Mouse (Mus musculus) lung, embryonic 16.5 days (tissue): ENCODE measurements at regions not wholly inside any gene's neighbourhood (a gene's known extent, or its start where the extent isn't known, plus 50 kb on each side); places are given as distances from the start of the nearest gene placed in this dataset.
A peak's percentile ranks its signal among the peaks of the same experiment; 100 is the strongest.

ENCODE experiments used
- ATAC-seq: fragments of 200-750 bp; cut with Nextera tagmentation; 2 replicates; pipeline ENCODE4 v1.8.0; 2017; ENCODE audit warnings: low read depth, mild to moderate bottlenecking, moderate library complexity
- H3K27ac ChIP-seq: fragments of 300-500 bp; sonication (generic); 2 replicates; pipeline ENCODE4 v1.5.1; 2014; ENCODE audit warnings: mild to moderate bottlenecking, control low read depth, low read length
- H3K27me3 ChIP-seq: fragments of 300-500 bp; sonication (generic); 2 replicates; pipeline ENCODE4 v1.6.1; 2014; ENCODE audit warnings: low read depth, low read length, mixed read lengths; ENCODE audit not compliant: control insufficient read depth, insufficient read depth
- H3K36me3 ChIP-seq: fragments of 300-500 bp; sonication (generic); 2 replicates; pipeline ENCODE4 v1.6.1; 2014; ENCODE audit warnings: low read length; ENCODE audit not compliant: control insufficient read depth, insufficient read depth
- H3K4me1 ChIP-seq: fragments of 300-500 bp; sonication (generic); replicated peaks from 2 replicates; pipeline ENCODE4 v1.6.1; 2014; ENCODE audit warnings: low read length, mixed read lengths; ENCODE audit not compliant: control insufficient read depth, insufficient read depth
- H3K4me2 ChIP-seq: fragments of 300-500 bp; sonication (generic); 2 replicates; pipeline ENCODE4 v1.6.1; 2014; ENCODE audit warnings: low read depth, low read length, control low read depth
- H3K4me3 ChIP-seq: fragments of 300-500 bp; sonication (generic); 2 replicates; pipeline ENCODE4 v1.5.1; 2014; ENCODE audit warnings: mild to moderate bottlenecking, low read length, control low read depth
- H3K9ac ChIP-seq: fragments of 300-500 bp; sonication (generic); 2 replicates; pipeline ENCODE4 v1.6.1; 2014; ENCODE audit warnings: low read length, control low read depth
- H3K9me3 ChIP-seq: fragments of 300-500 bp; sonication (generic); 2 replicates; pipeline ENCODE4 v1.6.1; 2016; ENCODE audit warnings: low read length; ENCODE audit not compliant: control insufficient read depth
- WGBS: fragments of 180-500 bp; shearing (Covaris S2); extraction: QIAGEN DNeasy Blood & Tissue Kit; methylation state at CpG from one replicate; pipeline ENCODE4 v1.1.7; 2014; 5-methylcytosine and 5-hydroxymethylcytosine counted together

- WGBS: 77% methylated on average over 14 of the region's 14 CpGs
- no peaks in the 10 kb centered on the region for H3K36me3 ChIP-seq
- H3K4me1 ChIP-seq: no peaks in the 10 kb centered on the region; the same call in 1 of the 2 replicates
- no peak overlapping the region for H3K27ac ChIP-seq
- no peak overlapping the region for H3K9ac ChIP-seq
- no peaks in the 10 kb centered on the region for H3K9me3 ChIP-seq
- H3K4me2 ChIP-seq: no peak overlapping the region
- no peak overlapping the region for H3K4me3 ChIP-seq
- H3K27me3 ChIP-seq: no peaks in the 10 kb centered on the region
- no peak for ATAC-seq
Observed at GRCm38 (mm10) chr9:101595101-101595650, 266.5 kb upstream of the 9630041A04Rik start.

GRCm38 (mm10) chr9:101592621-101593020 lies 269.0 kb upstream of the 9630041A04Rik start:
- 69% methylated on average over 8 of the region's 8 CpGs for WGBS
- H3K4me1 ChIP-seq: no peaks in the 10 kb centered on the region; the same call in 1 of the 2 replicates
- no peak overlapping the region for H3K9ac ChIP-seq

GRCm38 (mm10) chr9:101591681-101592080 lies 270.0 kb upstream of the 9630041A04Rik start:
- Histone ChIP-seq H3K27ac (no peak overlapping the region), H3K27me3 (no peaks in the 10 kb centered on the region), H3K9ac (no peak overlapping the region), H3K36me3 (no peaks in the 10 kb centered on the region), H3K4me1 (no peaks in the 10 kb centered on the region; the same call in 1 of the 2 replicates), H3K4me3 (no peak overlapping the region), H3K4me2 (no peak overlapping the region), H3K9me3 (no peaks in the 10 kb centered on the region)
- 62% methylated on average over 8 of the region's 8 CpGs for WGBS
- no peak for ATAC-seq

More at GRCm38 (mm10) chr9:101592621-101593020, 269.0 kb upstream of the 9630041A04Rik start:
- Histone ChIP-seq H3K27ac (no peak overlapping the region), H3K9me3 (no peaks in the 10 kb centered on the region), H3K4me2 (no peak overlapping the region), H3K4me3 (no peak overlapping the region), H3K27me3 (no peaks in the 10 kb centered on the region), H3K36me3 (no peaks in the 10 kb centered on the region)
- ATAC-seq: no peak

GRCm38 (mm10) chr9:101590310-101590709 lies 271.3 kb upstream of the 9630041A04Rik start:
- Histone ChIP-seq H3K27me3 (no peaks in the 10 kb centered on the region), H3K9me3 (no peaks in the 10 kb centered on the region), H3K27ac (peak overlapping the region; percentile 4), H3K9ac (no peak overlapping the region), H3K4me2 (no peak overlapping the region), H3K36me3 (no peaks in the 10 kb centered on the region), H3K4me1 (no peaks in the 10 kb centered on the region), H3K4me3 (no peak overlapping the region)
- 33% methylated on average over 3 of the region's 3 CpGs for WGBS
- peak; percentile 94 for ATAC-seq

- H3K4me2 ChIP-seq: no peak overlapping the region
- H3K27ac ChIP-seq: no peak overlapping the region
- no peaks in the 10 kb centered on the region for H3K4me1 ChIP-seq
- WGBS: 84% methylated on average over 4 of the region's 4 CpGs
- no peak overlapping the region for H3K4me3 ChIP-seq
- H3K9ac ChIP-seq: no peak overlapping the region
- H3K36me3 ChIP-seq: no peaks in the 10 kb centered on the region
- no peaks in the 10 kb centered on the region for H3K9me3 ChIP-seq
- H3K27me3 ChIP-seq: no peaks in the 10 kb centered on the region
- ATAC-seq: no peak
Observed at GRCm38 (mm10) chr9:101581064-101581463, 280.6 kb upstream of the 9630041A04Rik start.

GRCm38 (mm10) chr9:101570714-101571113 lies 290.9 kb upstream of the 9630041A04Rik start:
- Histone ChIP-seq H3K27me3 (no peaks in the 10 kb centered on the region), H3K36me3 (no peaks in the 10 kb centered on the region), H3K9ac (no peak overlapping the region), H3K4me3 (no peak overlapping the region), H3K4me1 (no peaks in the 10 kb centered on the region), H3K27ac (no peak overlapping the region), H3K4me2 (no peak overlapping the region), H3K9me3 (no peaks in the 10 kb centered on the region)
- WGBS: 21% methylated on average over 4 of the region's 4 CpGs
- no peak for ATAC-seq

- WGBS: 70% methylated on average over 9 of the region's 9 CpGs
- no peak overlapping the region for H3K9ac ChIP-seq
- H3K27ac ChIP-seq: no peak overlapping the region
- H3K9me3 ChIP-seq: no peaks in the 10 kb centered on the region
- no peaks in the 10 kb centered on the region for H3K36me3 ChIP-seq
- ATAC-seq: no peak
- H3K27me3 ChIP-seq: no peaks in the 10 kb centered on the region
- no peaks in the 10 kb centered on the region for H3K4me1 ChIP-seq
- H3K4me3 ChIP-seq: no peak overlapping the region
- no peak overlapping the region for H3K4me2 ChIP-seq
Observed at GRCm38 (mm10) chr9:101563196-101563595, 298.4 kb upstream of the 9630041A04Rik start.

- Histone ChIP-seq H3K9ac (no peak overlapping the region), H3K36me3 (no peaks in the 10 kb centered on the region), H3K27ac (no peak overlapping the region), H3K4me1 (no peaks in the 10 kb centered on the region; the same call in 1 of the 2 replicates), H3K27me3 (no peaks in the 10 kb centered on the region), H3K9me3 (no peaks in the 10 kb centered on the region), H3K4me2 (no peak overlapping the region), H3K4me3 (no peak overlapping the region)
- no peak for ATAC-seq
- WGBS: 28% methylated on average over 11 of the region's 11 CpGs
Observed at GRCm38 (mm10) chr9:101559366-101559765, 302.3 kb upstream of the 9630041A04Rik start.

GRCm38 (mm10) chr9:101555011-101555673 lies 303.5 kb upstream of the Ppp2r3a start:
- no peak overlapping the region for H3K27ac ChIP-seq
- no peak overlapping the region for H3K4me2 ChIP-seq
- no peaks in the 10 kb centered on the region for H3K9me3 ChIP-seq
- H3K4me3 ChIP-seq: no peak overlapping the region
- ATAC-seq: peak; percentile 97
- no peak overlapping the region for H3K9ac ChIP-seq
- no peaks in the 10 kb centered on the region; the same call in 1 of the 2 replicates for H3K4me1 ChIP-seq
- H3K36me3 ChIP-seq: no peaks in the 10 kb centered on the region
- no peaks in the 10 kb centered on the region for H3K27me3 ChIP-seq
- WGBS: 18% methylated on average over 5 of the region's 5 CpGs
